Mouse (Mus musculus): ENCODE data around the gene Chst8. TPM values are rescaled to one million over a fixed set of nuclear protein-coding genes. Genes with fewer than 3 reads are reported as not detected.

Gene Chst8
- 3.9 TPM in 2 replicates for polyA plus RNA-seq (2015; fragmentation: Nextera tagmentation; extraction: Ambion mirVana)

- H3K27me3 ChIP-seq (replicated peaks; ENCODE audit: control insufficient read depth, insufficient read depth, low read length): peaks cover 36% of the 10 kb centered on the region
- H3K4me1 ChIP-seq (ENCODE audit: control insufficient read depth, insufficient read depth, low read length): peaks cover 15% of the 10 kb centered on the region
- no peaks in the 10 kb centered on the region for H3K9me3 ChIP-seq (ENCODE audit: control insufficient read depth, low read length)
- H3K4me3 ChIP-seq (ENCODE audit: low read length): peak within 1 kb of the TSS; percentile 64
- peak within 1 kb of the TSS; percentile 62 for H3K9ac ChIP-seq (ENCODE audit: low read depth, low read length)
- peak within 1 kb of the TSS; percentile 97 for H3K4me2 ChIP-seq (ENCODE audit: low read depth, low read length)
- WGBS: under 1% methylated on average over 63 of the region's 65 CpGs
- no peak within 1 kb of the TSS for H3K27ac ChIP-seq (ENCODE audit: low read length)
- peak; percentile 97 for ATAC-seq
- no peaks in the 10 kb centered on the region for H3K36me3 ChIP-seq (ENCODE audit: control insufficient read depth, insufficient read depth, low read length)
Observed at GRCm38 (mm10) chr7:34812531-34813111, at the start of gene Chst8. TSS of gene Chst8 (minus strand) at chr7:34812711.

DNA sequence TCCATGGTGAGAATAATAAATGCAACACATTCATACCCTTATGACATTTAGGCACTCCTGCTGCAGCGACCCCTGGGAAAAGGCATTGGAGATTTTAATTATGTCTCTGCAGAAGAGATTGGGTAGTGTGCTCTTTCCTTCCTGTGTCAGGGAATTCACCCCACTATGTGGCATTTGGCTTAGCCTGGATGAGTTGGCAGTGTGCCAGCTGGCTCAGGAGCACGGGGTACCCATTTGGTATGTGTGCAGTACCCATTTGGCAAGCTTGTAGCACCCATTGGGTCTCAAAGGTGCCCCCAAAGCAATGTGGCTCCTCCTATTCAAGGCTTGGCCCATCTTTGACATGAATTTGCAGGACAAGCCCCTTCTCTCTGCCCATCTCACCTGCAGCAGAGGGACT is 45.8 kb upstream of the Chst8 start:
- Histone ChIP-seq H3K27ac (ENCODE audit: low read length) (no peak overlapping the region), H3K27me3 (replicated peaks; ENCODE audit: control insufficient read depth, insufficient read depth, low read length) (no peaks in the 10 kb centered on the region), H3K9ac (ENCODE audit: low read depth, low read length) (no peak overlapping the region), H3K36me3 (ENCODE audit: control insufficient read depth, insufficient read depth, low read length) (no peaks in the 10 kb centered on the region), H3K9me3 (ENCODE audit: control insufficient read depth, low read length) (no peaks in the 10 kb centered on the region), H3K4me2 (ENCODE audit: low read depth, low read length) (no peak overlapping the region), H3K4me1 (ENCODE audit: control insufficient read depth, insufficient read depth, low read length) (no peaks in the 10 kb centered on the region), H3K4me3 (ENCODE audit: low read length) (no peak overlapping the region)
- 73% methylated on average over 2 of the region's 2 CpGs for WGBS
- ATAC-seq: no peak

- Histone ChIP-seq H3K27ac (ENCODE audit: low read length) (no peak overlapping the region), H3K9ac (ENCODE audit: low read depth, low read length) (no peak overlapping the region), H3K36me3 (ENCODE audit: control insufficient read depth, insufficient read depth, low read length) (no peaks in the 10 kb centered on the region), H3K27me3 (replicated peaks; ENCODE audit: control insufficient read depth, insufficient read depth, low read length) (no peaks in the 10 kb centered on the region), H3K4me1 (ENCODE audit: control insufficient read depth, insufficient read depth, low read length) (no peaks in the 10 kb centered on the region), H3K9me3 (ENCODE audit: control insufficient read depth, low read length) (no peaks in the 10 kb centered on the region), H3K4me3 (ENCODE audit: low read length) (no peak overlapping the region), H3K4me2 (ENCODE audit: low read depth, low read length) (no peak overlapping the region)
- ATAC-seq: peak; percentile 59
- WGBS: 70% methylated on average over 6 of the region's 6 CpGs
Observed at GRCm38 (mm10) chr7:34854781-34855352, 42.4 kb upstream of the Chst8 start.

DNA sequence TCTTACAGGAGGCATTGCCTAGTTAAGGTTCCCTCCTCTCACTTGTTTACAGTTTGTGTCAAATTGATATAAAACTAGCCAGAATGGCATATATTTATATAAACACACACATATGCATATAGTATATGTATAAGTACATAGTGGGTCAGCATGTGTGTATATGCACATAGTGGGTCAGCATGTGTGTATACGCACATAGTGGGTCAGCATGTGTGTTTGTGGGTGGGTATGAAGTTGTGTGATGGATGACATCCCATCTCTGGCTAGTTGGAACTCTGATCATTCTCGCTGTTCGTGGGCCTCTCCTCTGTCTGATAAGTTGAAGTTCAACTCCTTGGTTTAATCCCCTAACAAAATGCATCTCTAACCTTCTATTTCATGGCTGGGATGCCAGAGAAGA is 40.9 kb upstream of the Chst8 start:
- Histone ChIP-seq H3K36me3 (ENCODE audit: control insufficient read depth, insufficient read depth, low read length) (no peaks in the 10 kb centered on the region), H3K4me1 (ENCODE audit: control insufficient read depth, insufficient read depth, low read length) (no peaks in the 10 kb centered on the region), H3K4me2 (ENCODE audit: low read depth, low read length) (no peak overlapping the region), H3K9ac (ENCODE audit: low read depth, low read length) (no peak overlapping the region), H3K9me3 (ENCODE audit: control insufficient read depth, low read length) (no peaks in the 10 kb centered on the region), H3K27me3 (replicated peaks; ENCODE audit: control insufficient read depth, insufficient read depth, low read length) (no peaks in the 10 kb centered on the region), H3K4me3 (ENCODE audit: low read length) (no peak overlapping the region), H3K27ac (ENCODE audit: low read length) (no peak overlapping the region)
- no peak for ATAC-seq
- 81% methylated on average over 3 of the region's 3 CpGs for WGBS

DNA sequence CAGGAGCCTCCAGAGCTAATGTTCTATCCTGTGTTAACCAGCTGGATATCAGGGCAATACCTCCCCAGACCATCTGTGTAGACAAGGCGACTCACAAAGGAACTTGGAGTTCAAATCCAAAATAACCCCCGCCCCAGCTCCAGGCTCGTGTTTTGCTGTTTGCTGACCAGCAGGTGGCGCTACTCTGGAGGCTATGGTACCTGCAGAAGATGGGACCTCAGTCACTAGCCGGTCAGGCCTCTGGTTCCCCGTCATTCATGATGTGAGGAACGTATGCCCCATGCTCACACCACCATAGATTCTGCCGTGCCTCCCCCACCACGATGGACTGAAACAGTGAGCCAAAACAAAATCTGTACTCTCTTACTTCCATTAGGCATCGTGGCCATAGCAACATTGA is 37.1 kb upstream of the Chst8 start:
- H3K9ac ChIP-seq (ENCODE audit: low read depth, low read length): no peak overlapping the region
- ATAC-seq: no peak
- H3K4me2 ChIP-seq (ENCODE audit: low read depth, low read length): no peak overlapping the region
- H3K27me3 ChIP-seq (replicated peaks; ENCODE audit: control insufficient read depth, insufficient read depth, low read length): no peaks in the 10 kb centered on the region
- no peak overlapping the region for H3K27ac ChIP-seq (ENCODE audit: low read length)
- H3K36me3 ChIP-seq (ENCODE audit: control insufficient read depth, insufficient read depth, low read length): no peaks in the 10 kb centered on the region
- H3K9me3 ChIP-seq (ENCODE audit: control insufficient read depth, low read length): no peaks in the 10 kb centered on the region
- no peak overlapping the region for H3K4me3 ChIP-seq (ENCODE audit: low read length)
- no peaks in the 10 kb centered on the region for H3K4me1 ChIP-seq (ENCODE audit: control insufficient read depth, insufficient read depth, low read length)
- WGBS: 34% methylated on average over 10 of the region's 10 CpGs

DNA sequence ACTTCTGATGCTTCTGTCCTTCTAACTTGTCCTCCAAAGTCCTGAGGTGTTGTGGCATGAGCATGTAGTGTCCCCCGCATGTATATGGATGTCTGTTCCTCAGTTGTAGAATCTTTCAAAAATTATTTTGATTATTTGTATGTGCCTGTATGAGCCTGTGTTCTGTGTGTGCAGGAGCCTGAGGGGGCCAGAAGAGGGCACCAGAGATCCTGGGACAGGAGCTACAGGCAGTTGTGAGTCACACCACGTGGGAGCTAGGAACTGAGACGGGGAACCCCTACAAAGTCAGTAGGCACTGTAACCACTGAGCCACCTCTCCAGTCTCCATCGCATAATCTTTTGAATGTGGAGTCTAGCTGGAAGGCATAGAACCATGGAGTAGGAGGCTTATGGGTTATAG is 36.3 kb upstream of the Chst8 start:
- WGBS: 94% methylated on average over 4 of the region's 4 CpGs
- Histone ChIP-seq H3K4me2 (ENCODE audit: low read depth, low read length) (no peak overlapping the region), H3K9me3 (ENCODE audit: control insufficient read depth, low read length) (no peaks in the 10 kb centered on the region), H3K27ac (ENCODE audit: low read length) (no peak overlapping the region), H3K4me3 (ENCODE audit: low read length) (no peak overlapping the region), H3K27me3 (replicated peaks; ENCODE audit: control insufficient read depth, insufficient read depth, low read length) (no peaks in the 10 kb centered on the region), H3K9ac (ENCODE audit: low read depth, low read length) (no peak overlapping the region), H3K4me1 (ENCODE audit: control insufficient read depth, insufficient read depth, low read length) (no peaks in the 10 kb centered on the region), H3K36me3 (ENCODE audit: control insufficient read depth, insufficient read depth, low read length) (no peaks in the 10 kb centered on the region)
- no peak for ATAC-seq

DNA sequence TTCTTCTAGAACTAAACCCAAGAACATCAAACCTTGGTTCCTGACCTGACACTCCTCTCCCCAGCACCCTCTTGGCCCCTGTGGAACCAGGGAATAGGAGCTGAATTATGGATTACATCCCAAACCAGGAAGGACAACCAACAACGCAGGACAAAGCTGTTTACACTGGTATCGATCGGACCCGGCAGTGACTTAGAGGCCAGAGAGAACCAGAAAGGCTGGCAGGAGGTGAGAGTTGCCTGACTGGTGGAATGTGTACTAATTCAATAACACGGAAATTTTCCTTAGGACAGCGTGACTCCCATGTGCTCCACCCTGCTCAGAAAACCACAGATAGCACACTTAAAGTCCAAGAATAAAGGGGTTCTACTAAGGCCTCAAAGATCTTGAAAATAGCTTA is 35.4 kb upstream of the Chst8 start:
- no peak for ATAC-seq
- no peak overlapping the region for H3K4me2 ChIP-seq (ENCODE audit: low read depth, low read length)
- H3K27ac ChIP-seq (ENCODE audit: low read length): no peak overlapping the region
- WGBS: 70% methylated on average over 6 of the region's 6 CpGs
- no peaks in the 10 kb centered on the region for H3K27me3 ChIP-seq (replicated peaks; ENCODE audit: control insufficient read depth, insufficient read depth, low read length)
- no peaks in the 10 kb centered on the region for H3K4me1 ChIP-seq (ENCODE audit: control insufficient read depth, insufficient read depth, low read length)
- no peak overlapping the region for H3K9ac ChIP-seq (ENCODE audit: low read depth, low read length)
- no peak overlapping the region for H3K4me3 ChIP-seq (ENCODE audit: low read length)
- no peaks in the 10 kb centered on the region for H3K36me3 ChIP-seq (ENCODE audit: control insufficient read depth, insufficient read depth, low read length)
- no peaks in the 10 kb centered on the region for H3K9me3 ChIP-seq (ENCODE audit: control insufficient read depth, low read length)

DNA sequence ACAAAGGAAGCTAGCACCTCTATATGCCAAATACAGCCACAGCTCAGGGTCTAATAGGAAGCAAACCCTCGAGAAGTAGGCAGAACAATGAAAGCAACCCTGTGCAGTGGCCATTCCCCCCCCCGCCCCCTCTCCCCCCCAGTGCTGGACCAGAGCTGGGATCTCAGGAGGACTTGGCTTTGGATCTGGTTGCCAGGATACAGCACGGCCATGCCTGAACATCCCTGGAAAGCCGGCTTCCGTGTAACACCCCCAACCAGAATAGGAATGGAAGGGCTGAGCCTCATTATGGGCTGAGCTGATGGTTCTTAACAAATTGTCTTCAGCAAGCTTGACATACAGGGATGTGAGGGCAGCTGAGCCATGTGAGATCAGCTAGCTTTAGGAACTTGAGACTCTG is 34.9 kb upstream of the Chst8 start:
- WGBS: 63% methylated on average over 5 of the region's 5 CpGs
- no peaks in the 10 kb centered on the region for H3K4me1 ChIP-seq (ENCODE audit: control insufficient read depth, insufficient read depth, low read length)
- no peak overlapping the region for H3K27ac ChIP-seq (ENCODE audit: low read length)

DNA sequence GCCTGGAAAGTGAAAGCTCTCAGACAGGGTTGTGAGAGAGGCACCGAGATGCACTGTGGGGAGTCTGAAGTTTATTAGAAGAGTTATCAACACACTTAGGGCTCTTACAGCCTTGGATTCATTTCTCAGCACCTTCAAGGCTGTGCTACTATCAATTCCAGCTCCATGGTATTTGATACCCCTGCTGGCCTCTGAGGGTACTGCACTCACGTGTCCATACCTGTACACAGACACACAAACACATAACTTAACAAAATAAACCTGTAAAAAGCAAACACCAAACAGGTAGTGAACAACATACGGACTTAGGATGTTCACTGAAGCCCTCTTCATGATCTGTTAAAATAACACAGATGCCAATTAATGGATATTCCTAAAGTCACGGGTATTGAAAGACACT is 26.2 kb upstream of the Chst8 start:
- 84% methylated on average over 4 of the region's 4 CpGs for WGBS

More for the DNA sequence above, 34.9 kb upstream of the Chst8 start:
- Histone ChIP-seq H3K4me2 (ENCODE audit: low read depth, low read length) (no peak overlapping the region), H3K27me3 (replicated peaks; ENCODE audit: control insufficient read depth, insufficient read depth, low read length) (no peaks in the 10 kb centered on the region), H3K9ac (ENCODE audit: low read depth, low read length) (no peak overlapping the region), H3K4me3 (ENCODE audit: low read length) (no peak overlapping the region), H3K9me3 (ENCODE audit: control insufficient read depth, low read length) (no peaks in the 10 kb centered on the region), H3K36me3 (ENCODE audit: control insufficient read depth, insufficient read depth, low read length) (no peaks in the 10 kb centered on the region)
- ATAC-seq: no peak

DNA sequence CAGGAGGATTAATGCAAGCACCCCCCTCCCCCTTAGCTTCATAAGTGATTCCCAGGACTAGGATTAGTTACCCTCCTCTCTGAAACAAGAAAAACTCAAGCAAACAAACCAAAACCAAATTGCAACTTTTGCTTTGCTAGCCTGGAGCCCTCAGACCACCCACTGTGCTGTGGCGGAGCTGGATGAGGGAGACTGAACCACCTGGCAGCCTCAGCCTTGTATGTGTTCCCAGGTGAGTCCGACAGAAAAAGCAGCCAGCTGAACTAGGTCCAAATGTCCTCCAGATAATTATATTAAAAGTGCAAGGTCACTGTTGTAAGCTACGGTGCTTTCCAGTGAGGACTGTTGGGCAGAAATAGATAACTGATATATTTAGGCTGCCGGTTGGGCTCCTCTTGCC is 25.7 kb upstream of the Chst8 start:
- 83% methylated on average over 4 of the region's 4 CpGs for WGBS

More for the DNA sequence above, 26.2 kb upstream of the Chst8 start:
- Histone ChIP-seq H3K27ac (ENCODE audit: low read length) (no peak overlapping the region), H3K4me3 (ENCODE audit: low read length) (no peak overlapping the region), H3K27me3 (replicated peaks; ENCODE audit: control insufficient read depth, insufficient read depth, low read length) (no peaks in the 10 kb centered on the region), H3K4me1 (ENCODE audit: control insufficient read depth, insufficient read depth, low read length) (no peaks in the 10 kb centered on the region), H3K36me3 (ENCODE audit: control insufficient read depth, insufficient read depth, low read length) (no peaks in the 10 kb centered on the region), H3K9me3 (ENCODE audit: control insufficient read depth, low read length) (no peaks in the 10 kb centered on the region), H3K9ac (ENCODE audit: low read depth, low read length) (no peak overlapping the region), H3K4me2 (ENCODE audit: low read depth, low read length) (no peak overlapping the region)
- no peak for ATAC-seq

More for the DNA sequence above, 25.7 kb upstream of the Chst8 start:
- Histone ChIP-seq H3K36me3 (ENCODE audit: control insufficient read depth, insufficient read depth, low read length) (no peaks in the 10 kb centered on the region), H3K9ac (ENCODE audit: low read depth, low read length) (no peak overlapping the region), H3K27ac (ENCODE audit: low read length) (no peak overlapping the region), H3K4me1 (ENCODE audit: control insufficient read depth, insufficient read depth, low read length) (no peaks in the 10 kb centered on the region), H3K4me2 (ENCODE audit: low read depth, low read length) (no peak overlapping the region), H3K4me3 (ENCODE audit: low read length) (no peak overlapping the region), H3K27me3 (replicated peaks; ENCODE audit: control insufficient read depth, insufficient read depth, low read length) (no peaks in the 10 kb centered on the region), H3K9me3 (ENCODE audit: control insufficient read depth, low read length) (no peaks in the 10 kb centered on the region)
- no peak for ATAC-seq
